Mouse (Mus musculus): ENCODE data around the gene Lhx2.

Gene Lhx2

GRCm38 (mm10) chr2:38338990-38339909 lies at the start of gene Lhx2:
TSS of gene Lhx2 (plus strand) at chr2:38339281.
- DNase-seq (ENCODE audit: low read depth, low spot score) = no peak

GRCm38 (mm10) chr2:38291526-38291925 lies 47.6 kb upstream of the Lhx2 start:
- DNase-seq (ENCODE audit: low read depth, low spot score) = no peak

- no peak for DNase-seq (ENCODE audit: low read depth, low spot score)
Measured at GRCm38 (mm10) chr2:38295939-38296338, 43.1 kb upstream of the Lhx2 start.

GRCm38 (mm10) chr2:38300941-38301340 lies 38.1 kb upstream of the Lhx2 start:
- DNase-seq (ENCODE audit: low read depth, low spot score) = no peak

- DNase-seq (ENCODE audit: low read depth, low spot score) = no peak
Measured at GRCm38 (mm10) chr2:38305152-38305551, 33.9 kb upstream of the Lhx2 start.

- DNase-seq (ENCODE audit: low read depth, low spot score) = no peak
Measured at GRCm38 (mm10) chr2:38312921-38313320, 26.2 kb upstream of the Lhx2 start.

- no peak for DNase-seq (ENCODE audit: low read depth, low spot score)
Measured at GRCm38 (mm10) chr2:38313399-38313798, 25.7 kb upstream of the Lhx2 start.

- DNase-seq (ENCODE audit: low read depth, low spot score) = no peak
Measured at GRCm38 (mm10) chr2:38319086-38319485, 20.0 kb upstream of the Lhx2 start.

GRCm38 (mm10) chr2:38320911-38321310 lies 18.2 kb upstream of the Lhx2 start:
- no peak for DNase-seq (ENCODE audit: low read depth, low spot score)

GRCm38 (mm10) chr2:38323380-38323779 lies 15.7 kb upstream of the Lhx2 start:
- DNase-seq (ENCODE audit: low read depth, low spot score) = no peak

GRCm38 (mm10) chr2:38326671-38327070 lies 12.4 kb upstream of the Lhx2 start:
- no peak for DNase-seq (ENCODE audit: low read depth, low spot score)

- no peak for DNase-seq (ENCODE audit: low read depth, low spot score)
Measured at GRCm38 (mm10) chr2:38333586-38334119, 5.4 kb upstream of the Lhx2 start.

GRCm38 (mm10) chr2:38336606-38337005 lies 2.5 kb upstream of the Lhx2 start:
- no peak for DNase-seq (ENCODE audit: low read depth, low spot score)

- DNase-seq (ENCODE audit: low read depth, low spot score) = no peak
Measured at GRCm38 (mm10) chr2:38337091-38337640, 1.9 kb upstream of the Lhx2 start.

- DNase-seq (ENCODE audit: low read depth, low spot score) = no peak
Measured at GRCm38 (mm10) chr2:38337681-38338080, 1.4 kb upstream of the Lhx2 start.

- DNase-seq (ENCODE audit: low read depth, low spot score) = no peak
Measured at GRCm38 (mm10) chr2:38338348-38338932, 641 bp upstream of the Lhx2 start.

GRCm38 (mm10) chr2:38339910-38340625 lies 987 bp downstream of the Lhx2 start:
- no peak for DNase-seq (ENCODE audit: low read depth, low spot score)

GRCm38 (mm10) chr2:38340626-38341200 lies 1.6 kb downstream of the Lhx2 start:
- no peak for DNase-seq (ENCODE audit: low read depth, low spot score)

GRCm38 (mm10) chr2:38343573-38343972 lies 4.5 kb downstream of the Lhx2 start:
- no peak for DNase-seq (ENCODE audit: low read depth, low spot score)

GRCm38 (mm10) chr2:38344727-38345126 lies 5.6 kb downstream of the Lhx2 start:
- DNase-seq (ENCODE audit: low read depth, low spot score) = no peak

GRCm38 (mm10) chr2:38346417-38346816 lies 7.3 kb downstream of the Lhx2 start:
- no peak for DNase-seq (ENCODE audit: low read depth, low spot score)
